Mouse (Mus musculus) left cerebral cortex, adult 6 months (tissue): ENCODE data around the gene Prss3. TPM values are rescaled to one million over a fixed set of nuclear protein-coding genes. Genes with fewer than 3 reads are reported as not detected.

Experiments used
- long read RNA-seq, 2 experiments: library from polyadenylated mRNA; unstranded; transcript quantifications; one replicate each; pipeline ENCODE4 v2.0.0; 2019 to 2020
- polyA plus RNA-seq: library from polyadenylated mRNA; unstranded; fragments of <200 nt; fragmentation: Nextera tagmentation; gene quantifications from 2 replicates; pipeline ENCODE4 v1.2.3, GENCODE M21; 2021

Prss3 gene
- not detected in 2 replicates for polyA plus RNA-seq
- long read RNA-seq, experiment 1, result 0 reads
- long read RNA-seq, experiment 2, result 0 reads

GRCm38 (mm10) chr6:41377578-41377977, at the start of gene Prss3:
TSS of gene Prss3 (minus strand) at chr6:41377678.

GRCm38 (mm10) chr6:41392056-41392455, 14.6 kb upstream of the Prss3 start, which contains the start of gene Gm5771:
TSS of gene Gm5771 (plus strand) at chr6:41392356.

GRCm38 (mm10) chr6:41353932-41354331, 23.5 kb downstream of the Prss3 start, which contains the start of gene Try10:
TSS of gene Try10 (plus strand) at chr6:41354105.

Other genes starting within 250 kb of the Prss3 start
- not detected in 2 replicates for gene Try4, start 75.4 kb downstream of the Prss3 start, polyA plus RNA-seq
- not detected in 2 replicates for gene Try5, start 60.8 kb downstream of the Prss3 start, polyA plus RNA-seq
- gene Try10, start 23.6 kb downstream of the Prss3 start, polyA plus RNA-seq, result not detected in 2 replicates
- not detected in 2 replicates for gene Gm5771, start 14.7 kb upstream of the Prss3 start, polyA plus RNA-seq
- 2.6 and 2.8 TPM in 2 replicates for gene Gm10334, start 68.5 kb upstream of the Prss3 start, polyA plus RNA-seq
- gene Prss1, start 81.3 kb upstream of the Prss3 start, polyA plus RNA-seq, result not detected in 2 replicates
- gene Prss2, start 144.1 kb upstream of the Prss3 start, polyA plus RNA-seq, result not detected in 2 replicates
- 57.2 and 65.4 TPM in 2 replicates for gene Ephb6, start 227.8 kb upstream of the Prss3 start, polyA plus RNA-seq